Mouse (Mus musculus) CD4-positive, CD25-positive, alpha-beta regulatory T cell, adult 4 months (primary cell): ENCODE measurements around the gene Sec31a. TPM values are rescaled to one million over a fixed set of nuclear protein-coding genes. Genes with fewer than 3 reads are reported as not detected.

Source experiments
- ATAC-seq: one replicate; pipeline ENCODE4 v1.8.0; 2017
- polyA plus RNA-seq, 2 experiments: library from polyadenylated mRNA; unstranded; fragments of 100-300 nt; shearing (Covaris generic); gene quantifications; one replicate each; pipeline ENCODE4 v1.2.1; 2017

Gene Sec31a
- polyA plus RNA-seq, 2 experiments from 2014 or later: 92.6 to 140 TPM

- no peak for ATAC-seq
Measured at GRCm38 (mm10) chr5:100396753-100397152, 19.3 kb downstream of the Sec31a start.

GRCm38 (mm10) chr5:100393681-100394080 lies 22.4 kb downstream of the Sec31a start:
- no peak for ATAC-seq

GRCm38 (mm10) chr5:100392436-100392955 lies 23.5 kb downstream of the Sec31a start:
- no peak for ATAC-seq

GRCm38 (mm10) chr5:100383782-100384510 lies 32.1 kb downstream of the Sec31a start:
- no peak for ATAC-seq

DNA sequence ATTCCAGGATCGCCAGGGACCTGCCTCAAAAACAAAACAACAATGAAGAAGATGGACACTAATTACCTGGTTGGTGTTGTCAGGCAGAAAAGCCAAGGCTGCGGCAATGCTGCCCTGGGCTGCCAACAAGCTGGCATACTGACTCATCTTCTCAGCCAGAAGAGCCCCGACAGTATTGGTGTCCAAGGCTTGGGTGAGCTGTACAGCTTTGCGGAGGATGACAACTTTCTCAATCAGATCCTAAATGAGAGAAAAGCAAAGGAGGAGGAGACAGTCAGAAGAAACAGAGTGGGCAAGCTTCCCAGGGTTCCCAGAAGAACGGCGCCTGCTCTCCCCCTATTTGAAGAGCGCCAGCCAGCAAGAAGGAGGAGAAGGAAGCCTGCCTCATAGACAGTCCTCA lies 34.9 kb downstream of the Sec31a start:
- ATAC-seq: no peak

GRCm38 (mm10) chr5:100380277-100380676 lies 35.8 kb downstream of the Sec31a start:
- ATAC-seq: no peak

DNA sequence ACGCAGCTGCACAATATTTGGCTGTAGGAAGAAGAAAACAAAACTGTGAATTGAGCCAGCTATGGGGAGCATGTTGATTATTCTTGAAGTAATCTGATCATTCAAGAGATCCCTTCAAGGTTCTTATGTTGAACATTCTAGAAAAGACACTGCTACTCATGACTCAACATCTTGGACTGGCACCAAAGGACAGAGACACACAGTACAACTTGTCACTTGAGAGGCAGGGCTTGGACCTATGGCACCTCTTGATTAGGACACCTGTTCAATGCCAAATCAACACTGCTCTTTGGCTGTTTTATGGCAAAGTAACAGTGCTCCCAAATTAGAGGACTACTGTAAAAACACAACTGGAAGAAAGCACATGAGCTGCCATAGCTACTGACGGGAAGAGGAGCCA lies 37.1 kb downstream of the Sec31a start:
- ATAC-seq: no peak

DNA sequence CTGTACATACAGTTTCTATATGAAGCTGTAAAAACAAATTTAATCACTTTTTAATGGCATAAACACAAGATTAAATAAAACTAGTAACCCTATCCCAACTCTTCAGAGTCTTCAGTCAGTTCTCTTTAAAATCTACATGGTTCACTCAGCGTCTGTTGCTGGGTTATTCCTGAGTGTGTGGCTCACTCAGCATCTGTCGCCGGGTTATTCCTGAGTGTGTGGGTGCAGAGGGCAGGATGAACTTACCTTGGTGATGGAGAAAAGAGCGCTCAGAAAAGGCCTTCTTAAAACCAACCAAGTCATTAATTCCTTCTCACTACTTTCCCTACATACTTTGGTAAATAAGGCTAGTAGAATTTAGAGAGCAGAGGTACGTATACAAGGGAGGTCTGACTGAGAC lies 37.8 kb downstream of the Sec31a start:
- ATAC-seq: no peak

- no peak for ATAC-seq
Measured at GRCm38 (mm10) chr5:100377376-100377775, 38.7 kb downstream of the Sec31a start.

DNA sequence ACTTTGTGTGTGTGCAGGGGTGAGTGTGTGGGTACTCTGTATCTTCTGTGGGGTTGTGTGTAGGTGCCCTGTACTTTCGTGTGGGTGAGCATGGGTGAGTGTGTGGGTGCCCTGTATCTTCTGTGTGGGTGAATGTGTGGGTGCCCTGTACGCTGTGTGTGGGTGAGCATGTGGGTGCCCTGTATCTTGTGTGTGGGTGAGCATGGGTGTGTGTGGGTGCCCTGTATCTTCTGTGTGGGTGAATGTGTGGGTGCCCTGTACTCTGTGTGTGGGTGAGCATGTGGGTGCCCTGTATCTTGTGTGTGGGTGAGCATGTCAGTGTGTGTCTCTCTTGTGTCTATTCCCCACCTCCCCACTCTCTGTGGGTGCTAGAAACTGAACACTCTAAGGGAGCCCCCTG lies 41.3 kb downstream of the Sec31a start:
- no peak for ATAC-seq

DNA sequence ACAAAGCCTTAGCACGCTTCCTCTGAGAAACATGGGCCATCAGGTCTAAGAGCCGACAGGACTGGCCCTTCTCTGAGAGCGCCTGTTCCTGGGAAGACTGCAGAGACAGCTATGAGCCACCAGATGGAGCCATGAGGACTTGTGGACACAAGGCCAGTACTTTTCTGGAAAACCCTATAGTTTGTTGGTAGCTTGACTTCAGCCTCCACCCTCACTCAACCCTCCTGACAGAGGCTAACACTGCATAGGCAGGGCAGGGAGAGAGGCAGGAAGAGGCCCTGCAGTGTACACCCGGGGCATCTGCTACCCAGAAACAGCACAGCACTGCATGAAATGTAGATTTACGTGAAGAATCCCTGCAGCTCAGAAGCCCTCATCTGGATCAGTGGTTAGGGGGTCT lies 42.1 kb downstream of the Sec31a start:
- ATAC-seq: peak; percentile 60

DNA sequence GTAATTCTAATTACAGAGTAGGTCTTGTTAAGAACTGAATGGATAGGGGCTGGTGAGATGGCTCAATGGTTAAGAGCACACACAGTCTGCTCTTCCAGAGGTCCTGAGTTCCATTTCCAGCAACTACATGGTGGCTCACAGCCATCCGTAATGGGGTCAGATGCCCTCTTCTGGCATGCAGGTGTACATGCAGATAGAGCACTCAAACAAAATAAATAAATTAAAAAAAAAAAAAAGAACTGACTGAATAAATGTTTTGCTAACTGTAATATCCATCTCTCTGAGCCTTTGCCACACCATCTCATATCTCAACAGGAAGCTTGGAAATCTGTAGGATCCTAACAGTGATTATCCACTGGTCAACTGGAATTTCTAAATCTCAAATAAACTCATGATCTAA lies 45.1 kb downstream of the Sec31a start:
- no peak for ATAC-seq

- ATAC-seq: no peak
Measured at GRCm38 (mm10) chr5:100369825-100370459, 46.1 kb downstream of the Sec31a start.

- no peak for ATAC-seq
Measured at GRCm38 (mm10) chr5:100369093-100369492, 46.9 kb downstream of the Sec31a start.

DNA sequence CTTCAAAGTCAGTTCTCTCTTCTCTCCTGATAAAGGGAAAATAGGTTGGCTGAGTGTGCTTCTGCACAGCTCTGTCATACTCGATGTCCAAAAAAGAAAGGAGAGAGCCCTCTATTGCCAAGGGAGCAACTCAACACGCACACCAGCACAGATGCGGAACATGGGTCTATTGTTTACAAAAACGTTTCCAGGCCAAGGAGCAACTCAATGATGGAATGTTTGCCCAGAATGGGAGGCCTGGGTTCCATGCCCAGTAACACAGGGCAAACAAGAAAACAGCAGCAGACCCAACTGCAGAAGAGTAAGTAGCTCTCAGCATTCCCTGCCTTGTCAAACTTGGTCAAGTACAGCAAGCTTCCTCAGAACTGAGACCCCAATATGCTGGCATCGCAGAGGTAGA lies 47.5 kb downstream of the Sec31a start:
- no peak for ATAC-seq

GRCm38 (mm10) chr5:100367051-100367450 lies 49.0 kb downstream of the Sec31a start:
- no peak for ATAC-seq

DNA sequence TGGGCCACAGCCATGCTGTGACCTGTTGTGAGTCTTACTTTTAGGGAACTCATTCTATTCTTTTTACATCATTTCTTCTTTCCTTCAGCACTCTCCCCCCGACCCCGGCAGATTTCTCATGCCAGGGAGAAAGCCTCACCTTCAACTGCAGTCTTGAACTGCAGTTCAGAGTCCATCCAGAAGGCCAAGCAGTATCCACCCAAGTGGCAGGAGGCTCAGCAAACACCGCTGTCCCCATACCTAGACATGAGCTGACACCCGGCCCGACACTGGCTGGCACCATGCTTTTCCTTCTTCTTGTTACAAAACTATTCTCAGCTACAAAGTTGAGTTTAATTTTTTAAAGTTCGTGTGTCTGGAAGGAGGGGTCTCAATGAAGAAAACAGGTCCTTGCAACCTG lies 55.7 kb downstream of the Sec31a start:
- ATAC-seq: no peak

DNA sequence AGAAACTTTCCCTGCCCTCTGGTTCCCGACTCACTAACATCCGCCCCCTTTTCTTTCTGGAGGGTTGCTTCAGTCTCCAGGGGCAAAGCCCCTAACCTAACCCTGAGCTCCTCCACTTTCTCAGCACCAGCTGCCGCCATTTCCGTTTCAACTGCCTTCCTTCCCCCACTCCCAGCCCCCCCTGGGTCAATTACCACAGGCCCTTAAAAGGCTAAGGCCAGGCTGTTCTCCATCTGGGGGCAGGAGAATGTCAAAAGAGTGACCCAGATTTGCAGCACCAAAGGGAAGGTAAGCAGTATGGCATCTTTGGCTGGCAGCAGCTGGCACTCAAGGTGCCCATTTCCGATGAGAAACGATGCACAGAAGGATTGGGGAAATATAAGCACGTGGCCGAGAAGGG lies 57.7 kb downstream of the Sec31a start:
- ATAC-seq: no peak

DNA sequence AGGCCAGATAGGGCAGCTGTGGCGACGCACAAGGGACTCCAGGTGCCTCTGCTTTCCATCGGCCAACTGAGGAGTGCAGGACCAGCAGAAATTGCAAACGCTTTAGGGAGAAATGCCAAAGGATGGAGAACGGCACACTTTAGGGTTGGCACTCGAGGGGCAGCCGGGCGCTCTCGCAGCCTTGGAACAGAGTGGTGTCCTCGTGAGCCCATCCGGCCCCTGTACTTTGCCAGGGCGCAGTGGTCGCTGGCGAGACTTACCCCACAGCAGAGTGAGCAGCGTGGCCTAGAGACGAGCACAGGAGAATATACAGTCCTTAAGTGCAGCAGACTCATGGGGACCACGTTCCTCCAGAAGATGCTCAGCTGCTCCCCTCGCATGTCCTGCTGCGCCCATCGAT lies 61.4 kb downstream of the Sec31a start:
- no peak for ATAC-seq

DNA sequence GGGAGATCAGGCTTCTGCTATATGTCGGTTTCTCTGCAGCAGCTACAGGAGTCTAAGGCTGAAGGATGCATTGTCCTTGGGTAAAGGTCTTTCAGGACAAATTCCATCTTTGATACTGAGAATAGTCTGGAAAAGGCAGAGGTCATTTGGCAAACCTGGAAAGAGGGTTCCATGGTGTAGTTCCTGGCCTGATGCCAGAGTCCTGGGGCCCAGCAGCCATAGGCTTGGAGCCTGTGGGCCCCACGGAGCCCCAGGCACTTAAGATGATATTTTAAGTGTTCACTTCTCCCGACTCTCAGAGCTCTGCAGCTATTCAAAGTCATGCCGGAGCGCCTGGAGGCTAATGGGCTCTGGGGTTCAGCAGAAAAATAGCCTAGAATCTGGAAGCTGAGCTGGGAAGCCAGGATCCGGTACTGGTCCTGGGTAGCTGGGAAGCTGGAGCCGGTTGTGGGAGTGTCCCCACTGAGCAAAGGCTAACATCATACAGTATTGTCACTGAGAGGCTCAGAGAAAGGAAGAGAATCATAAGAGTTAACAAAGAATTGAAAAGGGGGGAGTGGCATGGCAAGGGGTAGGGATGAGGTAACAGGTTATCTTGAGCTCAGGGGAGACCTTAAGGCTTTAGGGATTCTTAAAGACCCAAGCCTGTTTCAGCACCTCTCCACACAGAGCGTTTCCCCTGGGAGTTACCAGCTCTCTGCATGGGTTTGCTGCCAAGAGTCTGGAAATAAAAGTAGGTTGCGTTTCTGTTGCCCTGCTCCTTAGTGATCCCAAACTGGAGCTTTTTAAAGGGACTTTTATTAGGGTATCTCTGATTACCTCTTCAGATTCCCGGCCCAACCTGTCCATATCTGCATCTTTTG lies 62.8 kb downstream of the Sec31a start:
- ATAC-seq: no peak

- no peak for ATAC-seq
Measured at GRCm38 (mm10) chr5:100350907-100351456, 65.1 kb downstream of the Sec31a start.

DNA sequence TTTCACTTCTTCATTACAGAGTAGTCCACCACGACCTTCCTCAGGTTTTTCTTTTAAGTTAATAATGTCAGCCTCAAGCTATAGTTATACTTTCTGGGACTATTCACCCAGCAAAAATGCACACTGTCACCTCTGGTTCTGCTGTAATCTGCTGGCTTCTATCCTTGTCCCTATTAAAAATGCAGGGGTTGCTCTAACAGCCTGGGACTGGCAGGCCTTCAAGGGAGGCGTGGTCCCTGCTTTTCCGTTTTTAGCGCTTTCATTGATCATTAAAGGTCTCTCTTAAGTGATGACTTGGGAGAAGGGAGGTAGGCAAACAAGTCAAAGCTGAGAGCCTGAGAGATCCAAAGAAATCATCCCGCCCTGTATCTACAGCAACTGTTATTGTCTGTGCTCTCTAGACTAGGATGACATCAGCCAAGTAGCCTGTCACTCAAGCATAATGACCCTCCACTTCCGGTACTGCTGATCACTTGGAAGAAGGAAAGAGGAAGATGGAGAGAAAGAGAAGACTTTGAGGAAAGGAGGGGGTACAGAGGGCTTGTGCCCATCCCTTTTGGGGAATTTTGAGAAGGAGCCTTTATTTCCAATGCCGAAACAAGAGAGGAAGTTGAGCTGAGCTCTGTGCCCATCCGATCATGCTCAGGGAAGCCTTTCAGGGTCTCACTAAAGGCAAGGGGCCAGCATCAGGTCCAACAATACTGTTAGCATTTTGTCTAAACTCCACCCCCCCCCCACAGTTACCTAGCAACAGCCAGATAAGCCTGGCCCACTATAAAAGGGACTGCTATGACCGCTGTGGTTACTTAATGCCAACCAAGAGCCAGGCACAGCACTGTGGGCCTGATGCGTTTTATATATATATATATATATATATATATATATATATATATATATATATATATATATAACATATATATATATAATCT lies 66.5 kb downstream of the Sec31a start:
- no peak for ATAC-seq
